Mouse (Mus musculus): ENCODE measurements at regions not wholly inside any gene's neighbourhood (a gene's known extent, or its start where the extent isn't known, plus 50 kb on each side); places are given as distances from the start of the nearest gene placed in this dataset.

GRCm38 (mm10) chr10:120552341-120553096 is 76.2 kb upstream of the Hmga2 start:
- DNase-seq (ENCODE audit: low spot score), result peak; percentile 8

GRCm38 (mm10) chr10:120551851-120552281 is 75.6 kb upstream of the Hmga2 start:
- no peak for DNase-seq (ENCODE audit: low spot score)

GRCm38 (mm10) chr10:120547164-120547563 is 70.9 kb upstream of the Hmga2 start:
- no peak for DNase-seq (ENCODE audit: low spot score)

- no peak for DNase-seq (ENCODE audit: low spot score)
Observed at GRCm38 (mm10) chr10:120541618-120542017, 65.3 kb upstream of the Hmga2 start.

- no peak for DNase-seq (ENCODE audit: low spot score)
Observed at GRCm38 (mm10) chr10:120538561-120538960, 62.3 kb upstream of the Hmga2 start.

GRCm38 (mm10) chr10:120528406-120528805 is 52.1 kb upstream of the Hmga2 start:
- DNase-seq (ENCODE audit: low spot score), result no peak

GRCm38 (mm10) chr10:120527951-120528350 is 51.7 kb upstream of the Hmga2 start:
- no peak for DNase-seq (ENCODE audit: low spot score)

GRCm38 (mm10) chr10:120526991-120527390 is 50.7 kb upstream of the Hmga2 start:
- no peak for DNase-seq (ENCODE audit: low spot score)
